Mouse (Mus musculus): ENCODE data around the gene Zfp26. TPM values are rescaled to one million over a fixed set of nuclear protein-coding genes. Genes with fewer than 3 reads are reported as not detected.

The Zfp26 gene
- polyA plus RNA-seq (2014; fragmentation: Illumina TruSeq; extraction: RNeasy Lipid Tissue Mini Kit (QIAGEN cat#74804); ENCODE audit: low read depth, low replicate concordance): 36.7 TPM

GRCm38 (mm10) chr9:20459377-20460317, at the start of gene Zfp26:
Zfp26 (minus strand) TSS chr9:20460162.

DNA sequence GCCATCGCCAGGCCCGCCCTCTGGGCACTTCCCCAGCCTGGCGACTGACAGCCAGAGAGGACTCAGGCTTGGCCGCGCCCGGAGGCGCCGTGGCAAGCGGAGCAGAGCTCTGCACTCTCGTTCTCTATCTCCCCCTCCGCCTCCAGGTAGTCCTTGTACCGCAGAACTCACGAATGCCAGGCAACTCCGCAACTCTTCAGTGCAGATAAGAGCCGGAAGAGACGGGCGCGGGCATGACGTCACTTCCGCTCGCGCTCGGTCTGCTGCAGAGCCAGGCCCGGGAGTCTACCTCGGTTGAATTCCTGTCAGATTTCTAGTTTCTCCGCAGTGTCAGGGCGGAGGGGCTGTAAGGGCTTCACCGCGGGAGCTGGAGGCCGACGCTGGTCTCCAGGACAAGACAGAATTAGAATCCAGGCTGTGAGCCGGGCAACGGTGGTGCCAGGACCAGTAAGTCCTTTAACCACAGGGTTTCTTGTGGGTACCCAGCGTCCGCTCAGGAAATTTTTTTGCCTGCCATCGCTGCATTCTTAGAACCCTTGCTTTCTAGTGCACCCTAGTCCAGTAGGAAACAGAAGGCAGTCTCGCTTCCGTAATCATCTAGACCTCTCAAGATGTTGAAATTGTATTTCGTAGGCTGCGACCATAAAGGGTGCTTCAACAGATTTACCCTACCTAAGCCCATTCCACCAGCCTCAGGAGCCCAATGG, 32.7 kb upstream of the Zfp26 start, which contains the start of gene Zfp426:
Gene Zfp426, minus strand, starts transcription at position 220 of the 707 bp plus-strand sequence.

GRCm38 (mm10) chr9:20384532-20385342, 75.2 kb downstream of the Zfp26 start, which contains the start of gene Zfp560:
Zfp560 (minus strand) TSS chr9:20385177.

Other genes starting within 250 kb of the Zfp26 start
- not detected for gene Olfr871, start 248.0 kb downstream of the Zfp26 start, polyA plus RNA-seq (2014; fragmentation: Illumina TruSeq; extraction: RNeasy Lipid Tissue Mini Kit (QIAGEN cat#74804); ENCODE audit: low read depth, low replicate concordance)
- gene Olfr872, start 223.0 kb downstream of the Zfp26 start, polyA plus RNA-seq (2014; fragmentation: Illumina TruSeq; extraction: RNeasy Lipid Tissue Mini Kit (QIAGEN cat#74804); ENCODE audit: low read depth, low replicate concordance): not detected
- not detected for gene Olfr39, start 177.8 kb downstream of the Zfp26 start, polyA plus RNA-seq (2014; fragmentation: Illumina TruSeq; extraction: RNeasy Lipid Tissue Mini Kit (QIAGEN cat#74804); ENCODE audit: low read depth, low replicate concordance)
- gene Olfr873, start 161.6 kb downstream of the Zfp26 start, polyA plus RNA-seq (2014; fragmentation: Illumina TruSeq; extraction: RNeasy Lipid Tissue Mini Kit (QIAGEN cat#74804); ENCODE audit: low read depth, low replicate concordance): not detected
- not detected for gene Olfr18, start 124.1 kb downstream of the Zfp26 start, polyA plus RNA-seq (2014; fragmentation: Illumina TruSeq; extraction: RNeasy Lipid Tissue Mini Kit (QIAGEN cat#74804); ENCODE audit: low read depth, low replicate concordance)
- gene Zfp560, start 75.0 kb downstream of the Zfp26 start, polyA plus RNA-seq (2014; fragmentation: Illumina TruSeq; extraction: RNeasy Lipid Tissue Mini Kit (QIAGEN cat#74804); ENCODE audit: low read depth, low replicate concordance): 26.3 TPM
- 48.6 TPM for gene Zfp426, start 32.6 kb upstream of the Zfp26 start, polyA plus RNA-seq (2014; fragmentation: Illumina TruSeq; extraction: RNeasy Lipid Tissue Mini Kit (QIAGEN cat#74804); ENCODE audit: low read depth, low replicate concordance)
- 59.3 TPM for gene Zfp266, start 61.3 kb upstream of the Zfp26 start, polyA plus RNA-seq (2014; fragmentation: Illumina TruSeq; extraction: RNeasy Lipid Tissue Mini Kit (QIAGEN cat#74804); ENCODE audit: low read depth, low replicate concordance)
- 23.9 TPM for gene Zfp846, start 121.1 kb upstream of the Zfp26 start, polyA plus RNA-seq (2014; fragmentation: Illumina TruSeq; extraction: RNeasy Lipid Tissue Mini Kit (QIAGEN cat#74804); ENCODE audit: low read depth, low replicate concordance)
- 57.3 TPM for gene Ubl5, start 182.7 kb upstream of the Zfp26 start, polyA plus RNA-seq (2014; fragmentation: Illumina TruSeq; extraction: RNeasy Lipid Tissue Mini Kit (QIAGEN cat#74804); ENCODE audit: low read depth, low replicate concordance)
- 7.3 TPM for gene Fbxl12, start 184.6 kb upstream of the Zfp26 start, polyA plus RNA-seq (2014; fragmentation: Illumina TruSeq; extraction: RNeasy Lipid Tissue Mini Kit (QIAGEN cat#74804); ENCODE audit: low read depth, low replicate concordance)
- gene Pin1, start 191.9 kb upstream of the Zfp26 start, polyA plus RNA-seq (2014; fragmentation: Illumina TruSeq; extraction: RNeasy Lipid Tissue Mini Kit (QIAGEN cat#74804); ENCODE audit: low read depth, low replicate concordance): 0.85 TPM